Mouse (Mus musculus): ENCODE results near the gene Pnn. TPM values are rescaled to one million over a fixed set of nuclear protein-coding genes. Genes with fewer than 3 reads are reported as not detected.

Pnn gene
- polyA plus RNA-seq, 1 experiment from 2014 or later: 113 TPM

GRCm38 (mm10) chr12:59077883-59078282, 11.2 kb downstream of the Pnn start:
- no peaks in the 10 kb centered on the region for H3K27me3 ChIP-seq (replicated peaks)
- no peaks in the 10 kb centered on the region for H3K4me1 ChIP-seq
- H3K27ac ChIP-seq: no peak overlapping the region
- no peak overlapping the region for H3K9ac ChIP-seq
- 84% methylated on average over 3 of the region's 3 CpGs for WGBS
- no peak for ATAC-seq (ENCODE audit: insufficient read depth, low FRiP score, low read depth)
- no peaks in the 10 kb centered on the region for H3K9me3 ChIP-seq
- no peak overlapping the region for H3K4me3 ChIP-seq (replicated peaks)
- 0 out of 2 replicates have a peak, but pooled peaks cover 3% of the 10 kb centered on the region for H3K36me3 ChIP-seq
- H3K4me2 ChIP-seq: no peak overlapping the region

- no peaks in the 10 kb centered on the region for H3K27me3 ChIP-seq (replicated peaks)
- H3K4me1 ChIP-seq: no peaks in the 10 kb centered on the region
- no peaks in the 10 kb centered on the region for H3K9me3 ChIP-seq
- H3K27ac ChIP-seq: no peak overlapping the region
- no peak overlapping the region for H3K9ac ChIP-seq
- WGBS: 80% methylated on average over 4 of the region's 4 CpGs
- no peak overlapping the region for H3K4me3 ChIP-seq (replicated peaks)
- ATAC-seq (ENCODE audit: insufficient read depth, low FRiP score, low read depth): no peak
- H3K4me2 ChIP-seq: no peak overlapping the region
- H3K36me3 ChIP-seq: no peaks in the 10 kb centered on the region
Measured at GRCm38 (mm10) chr12:59080461-59080860, 13.8 kb downstream of the Pnn start.

- Histone ChIP-seq H3K4me2 (no peak overlapping the region), H3K9ac (no peak overlapping the region), H3K27ac (no peak overlapping the region), H3K36me3 (no peaks in the 10 kb centered on the region), H3K4me1 (no peaks in the 10 kb centered on the region), H3K4me3 (replicated peaks) (no peak overlapping the region), H3K27me3 (replicated peaks) (no peaks in the 10 kb centered on the region), H3K9me3 (no peaks in the 10 kb centered on the region)
- 59% methylated on average over 5 of the region's 5 CpGs for WGBS
- no peak for ATAC-seq (ENCODE audit: insufficient read depth, low FRiP score, low read depth)
Measured at GRCm38 (mm10) chr12:59084446-59084845, 17.8 kb downstream of the Pnn start.

GRCm38 (mm10) chr12:59086171-59086570, 19.5 kb downstream of the Pnn start:
- Histone ChIP-seq H3K9ac (no peak overlapping the region), H3K4me3 (replicated peaks) (no peak overlapping the region), H3K4me2 (no peak overlapping the region), H3K4me1 (no peaks in the 10 kb centered on the region), H3K27ac (no peak overlapping the region), H3K36me3 (no peaks in the 10 kb centered on the region), H3K27me3 (replicated peaks) (no peaks in the 10 kb centered on the region), H3K9me3 (no peaks in the 10 kb centered on the region)
- WGBS: 81% methylated on average over 5 of the region's 5 CpGs
- no peak for ATAC-seq (ENCODE audit: insufficient read depth, low FRiP score, low read depth)

GRCm38 (mm10) chr12:59093543-59093942, 26.9 kb downstream of the Pnn start:
- Histone ChIP-seq H3K4me3 (replicated peaks) (no peak overlapping the region), H3K27me3 (replicated peaks) (no peaks in the 10 kb centered on the region), H3K36me3 (no peaks in the 10 kb centered on the region), H3K4me1 (no peaks in the 10 kb centered on the region), H3K9me3 (no peaks in the 10 kb centered on the region), H3K27ac (no peak overlapping the region), H3K4me2 (no peak overlapping the region), H3K9ac (no peak overlapping the region)
- 20% methylated on average over 2 of the region's 2 CpGs for WGBS
- no peak for ATAC-seq (ENCODE audit: insufficient read depth, low FRiP score, low read depth)

GRCm38 (mm10) chr12:59095104-59096025, 28.7 kb downstream of the Pnn start, which contains the start of gene Mia2:
Mia2 (plus strand) TSS chr12:59095799.
- ATAC-seq (ENCODE audit: insufficient read depth, low FRiP score, low read depth): peak; percentile 87
- peak within 1 kb of the TSS; percentile 26; the same call in 1 of the 2 replicates for H3K9ac ChIP-seq
- WGBS: 63% methylated on average over 19 of the region's 19 CpGs

GRCm38 (mm10) chr12:59104771-59105170, 38.1 kb downstream of the Pnn start:
- WGBS: 66% methylated on average over 5 of the region's 5 CpGs
- Histone ChIP-seq H3K9ac (no peak overlapping the region), H3K4me1 (no peaks in the 10 kb centered on the region), H3K4me2 (no peak overlapping the region), H3K36me3 (no peaks in the 10 kb centered on the region), H3K27me3 (replicated peaks) (no peaks in the 10 kb centered on the region), H3K27ac (no peak overlapping the region), H3K4me3 (replicated peaks) (no peak overlapping the region), H3K9me3 (no peaks in the 10 kb centered on the region)
- no peak for ATAC-seq (ENCODE audit: insufficient read depth, low FRiP score, low read depth)

More at GRCm38 (mm10) chr12:59095104-59096025, 28.7 kb downstream of the Pnn start, which contains the start of gene Mia2:
- Histone ChIP-seq H3K4me3 (replicated peaks) (peak within 1 kb of the TSS; percentile 32), H3K4me2 (peak within 1 kb of the TSS; percentile 29), H3K27ac (peak within 1 kb of the TSS; percentile 82), H3K9me3 (no peaks in the 10 kb centered on the region), H3K4me1 (no peaks in the 10 kb centered on the region), H3K27me3 (replicated peaks) (no peaks in the 10 kb centered on the region), H3K36me3 (no peaks in the 10 kb centered on the region)

- H3K36me3 ChIP-seq: no peaks in the 10 kb centered on the region
- no peak overlapping the region for H3K9ac ChIP-seq
- H3K4me2 ChIP-seq: no peak overlapping the region
- H3K9me3 ChIP-seq: no peaks in the 10 kb centered on the region
- H3K4me1 ChIP-seq: no peaks in the 10 kb centered on the region
- WGBS: 77% methylated on average over 6 of the region's 6 CpGs
- H3K27me3 ChIP-seq (replicated peaks): no peaks in the 10 kb centered on the region
- no peak overlapping the region for H3K4me3 ChIP-seq (replicated peaks)
- H3K27ac ChIP-seq: no peak overlapping the region
- ATAC-seq (ENCODE audit: insufficient read depth, low FRiP score, low read depth): 0 out of 2 replicates have a peak, but pooled peaks have one; percentile 53
Measured at GRCm38 (mm10) chr12:59105914-59106313, 39.2 kb downstream of the Pnn start.

- no peak overlapping the region for H3K9ac ChIP-seq
- no peak for ATAC-seq (ENCODE audit: insufficient read depth, low FRiP score, low read depth)
- H3K27ac ChIP-seq: no peak overlapping the region
- H3K4me1 ChIP-seq: no peaks in the 10 kb centered on the region
- H3K4me3 ChIP-seq (replicated peaks): no peak overlapping the region
- no peak overlapping the region for H3K4me2 ChIP-seq
- no peaks in the 10 kb centered on the region for H3K27me3 ChIP-seq (replicated peaks)
- WGBS: 87% methylated on average over 5 of the region's 5 CpGs
- no peaks in the 10 kb centered on the region for H3K9me3 ChIP-seq
- no peaks in the 10 kb centered on the region for H3K36me3 ChIP-seq
Measured at GRCm38 (mm10) chr12:59106491-59106890, 39.8 kb downstream of the Pnn start.

GRCm38 (mm10) chr12:59107926-59108325, 41.2 kb downstream of the Pnn start:
- no peak overlapping the region for H3K27ac ChIP-seq
- no peaks in the 10 kb centered on the region for H3K4me1 ChIP-seq
- no peak overlapping the region for H3K4me2 ChIP-seq
- no peak overlapping the region for H3K4me3 ChIP-seq (replicated peaks)
- H3K9me3 ChIP-seq: no peaks in the 10 kb centered on the region
- no peak overlapping the region for H3K9ac ChIP-seq
- no peaks in the 10 kb centered on the region for H3K27me3 ChIP-seq (replicated peaks)
- no peak for ATAC-seq (ENCODE audit: insufficient read depth, low FRiP score, low read depth)
- H3K36me3 ChIP-seq: no peaks in the 10 kb centered on the region
- 77% methylated on average over 4 of the region's 4 CpGs for WGBS

- WGBS: 71% methylated on average over 3 of the region's 3 CpGs
- ATAC-seq (ENCODE audit: insufficient read depth, low FRiP score, low read depth): no peak
- H3K4me1 ChIP-seq: no peaks in the 10 kb centered on the region
Measured at GRCm38 (mm10) chr12:59117184-59117583, 50.5 kb downstream of the Pnn start.

More at GRCm38 (mm10) chr12:59117184-59117583, 50.5 kb downstream of the Pnn start:
- H3K36me3 ChIP-seq: no peaks in the 10 kb centered on the region
- no peak overlapping the region for H3K4me2 ChIP-seq
- no peaks in the 10 kb centered on the region for H3K9me3 ChIP-seq
- no peak overlapping the region for H3K27ac ChIP-seq
- H3K9ac ChIP-seq: no peak overlapping the region
- no peaks in the 10 kb centered on the region for H3K27me3 ChIP-seq (replicated peaks)
- no peak overlapping the region for H3K4me3 ChIP-seq (replicated peaks)
